In genomic region chr6:96373274-96373673, GRCm38 (mm10) we compare ENCODE assay signal across 21 mouse cellular contexts.
A peak's percentile ranks its signal among the peaks of the same experiment; 100 is the strongest.
DNase-seq lines count a peak whose midpoint lies in the region; ATAC-seq and TF ChIP-seq lines count a peak whose summit lies in the region.
"Had no signal": no experiment of that assay in that cellular context is flagged by ENCODE, and none has a peak within 500 bp of the region (broad histone marks: within the 10 kb centered on the region; RNA-seq: fewer than 3 reads in every experiment).

No protein-coding gene starts in this region.

- H3K4me3 ChIP-seq in forebrain, embryonic 12.5 days (replicated peaks): no peak overlapping the region
- no peak overlapping the region for H3K4me3 ChIP-seq in forebrain, embryonic 15.5 days
- no peak overlapping the region for H3K4me3 ChIP-seq in midbrain, embryonic 11.5 days (ENCODE audit: low read depth, low read length)
- H3K4me3 ChIP-seq in midbrain, embryonic 14.5 days (replicated peaks; ENCODE audit: low read depth, low read length): no peak overlapping the region
- H3K4me3 ChIP-seq: embryonic facial prominence, embryonic 13.5 days; heart, adult 2 months; heart, embryonic 15.5 days; hindbrain, embryonic 15.5 days had no signal

- WGBS in forebrain, embryonic 12.5 days: 22% methylated on average over 2 of the region's 2 CpGs
- 16% methylated on average over 2 of the region's 2 CpGs for WGBS in forebrain, embryonic 15.5 days
- WGBS in midbrain, embryonic 11.5 days: 32% methylated on average over 2 of the region's 2 CpGs
- WGBS in midbrain, embryonic 14.5 days: 12% methylated on average over 2 of the region's 2 CpGs

- H3K4me1 ChIP-seq in forebrain, embryonic 12.5 days: peaks cover 11% of the 10 kb centered on the region
- 0 out of 2 replicates have a peak, but pooled peaks cover 2% of the 10 kb centered on the region for H3K4me1 ChIP-seq in forebrain, embryonic 15.5 days
- H3K4me1 ChIP-seq in midbrain, embryonic 11.5 days (ENCODE audit: control insufficient read depth, insufficient read depth, low read length): peaks cover 5% of the 10 kb centered on the region; the same call in 1 of the 2 replicates
- no peaks in the 10 kb centered on the region for H3K4me1 ChIP-seq in midbrain, embryonic 14.5 days (ENCODE audit: control insufficient read depth, insufficient read depth, low read length)
- H3K4me1 ChIP-seq: embryonic facial prominence, embryonic 13.5 days; heart, embryonic 15.5 days; hindbrain, embryonic 15.5 days had no signal

- no peak for TF ChIP-seq CTCF in brain, embryonic 14.5 days (IDR thresholded peaks at IDR 0.05; ENCODE audit: borderline replicate concordance, extremely low read depth, insufficient read depth, insufficient read length)

- H3K27ac ChIP-seq in forebrain, embryonic 12.5 days: no peak overlapping the region
- H3K27ac ChIP-seq in forebrain, embryonic 15.5 days (replicated peaks): no peak overlapping the region
- H3K27ac ChIP-seq in midbrain, embryonic 11.5 days (ENCODE audit: low read depth, low read length): no peak overlapping the region
- no peak overlapping the region for H3K27ac ChIP-seq in midbrain, embryonic 14.5 days (replicated peaks; ENCODE audit: low read depth, low read length)
- H3K27ac ChIP-seq: embryonic facial prominence, embryonic 13.5 days; heart, adult 2 months; heart, embryonic 15.5 days; hindbrain, embryonic 15.5 days had no signal

- H3K27me3 ChIP-seq in forebrain, embryonic 12.5 days: peaks cover 4% of the 10 kb centered on the region
- 0 out of 2 replicates have a peak, but pooled peaks cover 2% of the 10 kb centered on the region for H3K27me3 ChIP-seq in forebrain, embryonic 15.5 days
- H3K27me3 ChIP-seq in midbrain, embryonic 11.5 days (ENCODE audit: control insufficient read depth, insufficient read depth, low read length): no peaks in the 10 kb centered on the region
- H3K27me3 ChIP-seq in midbrain, embryonic 14.5 days (ENCODE audit: control insufficient read depth, insufficient read depth, low read length): no peaks in the 10 kb centered on the region
- H3K27me3 ChIP-seq: CH12.LX; embryonic facial prominence, embryonic 13.5 days; heart, embryonic 15.5 days; hindbrain, embryonic 15.5 days had no signal

- no peak overlapping the region for H3K9ac ChIP-seq in forebrain, embryonic 12.5 days
- H3K9ac ChIP-seq in forebrain, embryonic 15.5 days (replicated peaks): no peak overlapping the region
- H3K9ac ChIP-seq in midbrain, embryonic 11.5 days (ENCODE audit: low read length): no peak overlapping the region
- H3K9ac ChIP-seq in midbrain, embryonic 14.5 days (replicated peaks; ENCODE audit: low read length): no peak overlapping the region
- H3K9ac ChIP-seq: embryonic facial prominence, embryonic 13.5 days; heart, embryonic 15.5 days; hindbrain, embryonic 15.5 days had no signal

- peak; percentile 57 for ATAC-seq in forebrain, embryonic 12.5 days (ENCODE audit: low FRiP score)
- ATAC-seq in forebrain, embryonic 15.5 days (replicated peaks): no peak
- peak; percentile 94 for ATAC-seq in midbrain, embryonic 11.5 days (ENCODE audit: low FRiP score)
- ATAC-seq in midbrain, embryonic 14.5 days (ENCODE audit: low FRiP score, low TSS enrichment): no peak; the same call in 1 of the 2 replicates
- ATAC-seq: intestine, embryonic 16.5 days; Patski had no signal

- no peaks in the 10 kb centered on the region for H3K36me3 ChIP-seq in forebrain, embryonic 12.5 days (replicated peaks)
- no peaks in the 10 kb centered on the region for H3K36me3 ChIP-seq in forebrain, embryonic 15.5 days
- no peaks in the 10 kb centered on the region for H3K36me3 ChIP-seq in midbrain, embryonic 11.5 days (ENCODE audit: control insufficient read depth, insufficient read depth, low read length)
- H3K36me3 ChIP-seq in midbrain, embryonic 14.5 days (ENCODE audit: control insufficient read depth, insufficient read depth, low read length): no peaks in the 10 kb centered on the region
- H3K36me3 ChIP-seq: embryonic facial prominence, embryonic 13.5 days; heart, embryonic 15.5 days; hindbrain, embryonic 15.5 days had no signal

- no peak overlapping the region for H3K4me2 ChIP-seq in forebrain, embryonic 12.5 days
- H3K4me2 ChIP-seq in forebrain, embryonic 15.5 days (replicated peaks): no peak overlapping the region
- H3K4me2 ChIP-seq in midbrain, embryonic 11.5 days: no peak overlapping the region
- no peak overlapping the region for H3K4me2 ChIP-seq in midbrain, embryonic 14.5 days (ENCODE audit: low read length)
- H3K4me2 ChIP-seq: embryonic facial prominence, embryonic 13.5 days; heart, embryonic 11.5 days; heart, embryonic 15.5 days; hindbrain, embryonic 15.5 days had no signal

- no peaks in the 10 kb centered on the region for H3K9me3 ChIP-seq in forebrain, embryonic 12.5 days
- no peaks in the 10 kb centered on the region for H3K9me3 ChIP-seq in forebrain, embryonic 15.5 days
- H3K9me3 ChIP-seq in midbrain, embryonic 11.5 days (ENCODE audit: control insufficient read depth, low read length): no peaks in the 10 kb centered on the region
- no peaks in the 10 kb centered on the region for H3K9me3 ChIP-seq in midbrain, embryonic 14.5 days (ENCODE audit: control insufficient read depth, low read length)
- H3K9me3 ChIP-seq: embryonic facial prominence, embryonic 13.5 days; heart, embryonic 15.5 days; hindbrain, embryonic 15.5 days had no signal

- DNase-seq in midbrain, embryonic 11.5 days (ENCODE audit: low spot score, missing footprints): peak; percentile 85
- DNase-seq in midbrain, embryonic 14.5 days: no peak
- DNase-seq in brain, embryonic 14.5 days (ENCODE audit: low read depth): peak; percentile 36
- DNase-seq in adrenal gland, postnatal 4 days (ENCODE audit: low spot score in 2 of 2): no peak
- DNase-seq: adrenal gland, adult 8-10 months; adrenal gland, postnatal 36 days; cerebellum, adult 11-12 months; cerebellum, adult 9-10 months; cerebellum, postnatal 25 days; gastrocnemius, postnatal 14 days; heart, adult 2 months; heart, postnatal 14 days had no signal

- no peak for TF ChIP-seq POLR2A in brain, embryonic 14.5 days (IDR thresholded peaks at IDR 0.05; ENCODE audit: borderline replicate concordance, extremely low read depth, insufficient read depth, insufficient read length, poor library complexity, severe bottlenecking)

Comparison
In these comparisons a context has a peak if more than half of its experiments do, and no peak if none do; other contexts are left out.
1. ATAC-seq: peak in forebrain, embryonic 12.5 days (single experiment) and midbrain, embryonic 11.5 days (single experiment); none in forebrain, embryonic 15.5 days (single experiment) and midbrain, embryonic 14.5 days (single experiment).
2. DNase-seq: peak in midbrain, embryonic 11.5 days (single experiment) and brain, embryonic 14.5 days (single experiment); none in midbrain, embryonic 14.5 days (single experiment) and adrenal gland, postnatal 4 days (0 of 2).